Mouse (Mus musculus): ENCODE data around the gene Dnajc16.
"Not testable (repeated sequence)": the region's sequence is repeated elsewhere in the genome, so short reads cannot be mapped to it uniquely, and the experiment has no call there.

The Dnajc16 gene

GRCm38 (mm10) chr4:141796356-141796755 lies 5.6 kb upstream of the Dnajc16 start:
- DNase-seq (ENCODE audit: low spot score), result no peak

- DNase-seq (ENCODE audit: low spot score), result no peak
Measured at GRCm38 (mm10) chr4:141794152-141794535, 3.4 kb upstream of the Dnajc16 start.

GRCm38 (mm10) chr4:141793282-141794151 lies 2.8 kb upstream of the Dnajc16 start, which contains the start of gene Casp9:
TSS of gene Casp9 (plus strand) at chr4:141793612.
- peak; percentile 98 for DNase-seq (ENCODE audit: low spot score)

- no peak for DNase-seq (ENCODE audit: low spot score)
Measured at GRCm38 (mm10) chr4:141792554-141793281, 2.0 kb upstream of the Dnajc16 start.

- no peak for DNase-seq (ENCODE audit: low spot score)
Measured at GRCm38 (mm10) chr4:141791951-141792350, 1.2 kb upstream of the Dnajc16 start.

- DNase-seq (ENCODE audit: low spot score), result no peak
Measured at GRCm38 (mm10) chr4:141791486-141791885, 755 bp upstream of the Dnajc16 start.

- no peak for DNase-seq (ENCODE audit: low spot score)
Measured at GRCm38 (mm10) chr4:141789564-141790218, 1.0 kb downstream of the Dnajc16 start.

- no peak for DNase-seq (ENCODE audit: low spot score)
Measured at GRCm38 (mm10) chr4:141787462-141787861, 3.3 kb downstream of the Dnajc16 start.

- no peak for DNase-seq (ENCODE audit: low spot score)
Measured at GRCm38 (mm10) chr4:141787046-141787445, 3.7 kb downstream of the Dnajc16 start.

- no peak for DNase-seq (ENCODE audit: low spot score)
Measured at GRCm38 (mm10) chr4:141786141-141786540, 4.6 kb downstream of the Dnajc16 start.

GRCm38 (mm10) chr4:141784835-141785234 lies 5.9 kb downstream of the Dnajc16 start:
- no peak for DNase-seq (ENCODE audit: low spot score)

GRCm38 (mm10) chr4:141781201-141781985 lies 9.3 kb downstream of the Dnajc16 start:
- no peak for DNase-seq (ENCODE audit: low spot score)

- no peak for DNase-seq (ENCODE audit: low spot score)
Measured at GRCm38 (mm10) chr4:141779828-141780227, 10.9 kb downstream of the Dnajc16 start.

GRCm38 (mm10) chr4:141773019-141773418 lies 17.7 kb downstream of the Dnajc16 start:
- not testable (repeated sequence) for DNase-seq (ENCODE audit: low spot score)

- DNase-seq (ENCODE audit: low spot score), result no peak
Measured at GRCm38 (mm10) chr4:141771823-141772222, 18.9 kb downstream of the Dnajc16 start.

GRCm38 (mm10) chr4:141769501-141770160 lies 21.1 kb downstream of the Dnajc16 start:
- DNase-seq (ENCODE audit: low spot score), result no peak

- peak; percentile 39 for DNase-seq (ENCODE audit: low spot score)
Measured at GRCm38 (mm10) chr4:141767353-141768036, 23.2 kb downstream of the Dnajc16 start.

- peak; percentile 77 for DNase-seq (ENCODE audit: low spot score)
Measured at GRCm38 (mm10) chr4:141766668-141767352, 23.9 kb downstream of the Dnajc16 start.

- no peak for DNase-seq (ENCODE audit: low spot score)
Measured at GRCm38 (mm10) chr4:141766316-141766667, 24.4 kb downstream of the Dnajc16 start.

- no peak for DNase-seq (ENCODE audit: low spot score)
Measured at GRCm38 (mm10) chr4:141765008-141765407, 25.7 kb downstream of the Dnajc16 start.

Data from MN1 (cell line).